Mouse (Mus musculus) midbrain, embryonic 11.5 days (tissue): ENCODE data around the gene Olfr1500. TPM values are rescaled to one million over a fixed set of nuclear protein-coding genes. Genes with fewer than 3 reads are reported as not detected.
A peak's percentile ranks its signal among the peaks of the same experiment; 100 is the strongest.
"Not testable (repeated sequence)": the region's sequence is repeated elsewhere in the genome, so short reads cannot be mapped to it uniquely, and the experiment has no call there.

Experiments
- ATAC-seq: fragments of 200-750 bp; cut with Nextera tagmentation; 2 replicates; pipeline ENCODE4 v1.8.0; 2017; ENCODE audit warnings: moderate TSS enrichment, moderate library complexity; ENCODE audit not compliant: low FRiP score
- DNase-seq: peaks from one replicate; pipeline ENCODE4 v3.0.0; 2015; ENCODE audit warnings: low spot score; ENCODE audit errors: missing footprints
- H3K27ac ChIP-seq: fragments of 300-500 bp; sonication (generic); 2 replicates; pipeline ENCODE4 v1.5.1; 2014; ENCODE audit warnings: low read depth, low read length
- H3K27me3 ChIP-seq: fragments of 300-500 bp; sonication (generic); 2 replicates; pipeline ENCODE4 v1.6.1; 2014; ENCODE audit warnings: mild to moderate bottlenecking, low read length, moderate library complexity, mixed read lengths; ENCODE audit not compliant: control insufficient read depth, insufficient read depth
- H3K36me3 ChIP-seq: fragments of 300-500 bp; sonication (generic); 2 replicates; pipeline ENCODE4 v1.6.1; 2014; ENCODE audit warnings: mild to moderate bottlenecking, low read length, moderate library complexity, mixed read lengths; ENCODE audit not compliant: control insufficient read depth, insufficient read depth
- H3K4me1 ChIP-seq: fragments of 300-500 bp; sonication (generic); 2 replicates; pipeline ENCODE4 v1.6.1; 2014; ENCODE audit warnings: low read length; ENCODE audit not compliant: control insufficient read depth, insufficient read depth
- H3K4me2 ChIP-seq: fragments of 300-500 bp; sonication (generic); 2 replicates; pipeline ENCODE4 v1.6.1; 2014; ENCODE audit warnings: mild to moderate bottlenecking, moderate library complexity
- H3K4me3 ChIP-seq: fragments of 300-500 bp; sonication (generic); 2 replicates; pipeline ENCODE4 v1.5.1; 2014; ENCODE audit warnings: low read depth, low read length
- H3K9ac ChIP-seq: fragments of 300-500 bp; sonication (generic); 2 replicates; pipeline ENCODE4 v1.6.1; 2014; ENCODE audit warnings: low read length
- H3K9me3 ChIP-seq: fragments of 300-500 bp; sonication (generic); 2 replicates; pipeline ENCODE4 v1.6.1; 2016; ENCODE audit warnings: low read length; ENCODE audit not compliant: control insufficient read depth
- WGBS: fragments of 180-500 bp; shearing (Covaris S2); extraction: QIAGEN DNeasy Blood & Tissue Kit; methylation state at CpG from one replicate; pipeline ENCODE4 v1.1.7; 2014; 5-methylcytosine and 5-hydroxymethylcytosine counted together
- polyA plus RNA-seq: library from polyadenylated mRNA; unstranded; fragments of >200 nt; fragmentation: Nextera tagmentation; extraction: Ambion mirVana; gene quantifications from 2 replicates; pipeline ENCODE4 v1.2.1, GENCODE M21; 2014

The Olfr1500 gene
- not detected in 2 replicates for polyA plus RNA-seq

DNA sequence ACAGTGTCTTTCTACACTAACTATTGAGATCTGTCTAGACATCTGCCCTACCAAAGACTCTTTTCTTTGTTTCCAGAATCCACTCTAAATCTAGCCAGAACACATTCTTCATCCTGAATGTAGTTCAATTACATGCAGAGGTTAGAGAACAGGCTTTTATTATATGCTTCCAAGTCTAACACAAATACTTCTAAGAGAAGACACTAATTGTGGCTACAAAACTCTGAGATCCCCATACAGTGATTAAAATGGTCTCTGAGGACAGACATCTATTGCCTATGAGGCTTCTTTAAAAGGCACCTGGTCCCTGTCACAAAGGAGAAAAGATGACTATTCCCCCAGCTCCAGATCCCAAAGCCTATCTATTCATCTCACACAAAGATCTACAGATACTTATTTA is at the start of gene Olfr1500:
TSS of gene Olfr1500 (minus strand) at position 101 of the 400 bp plus-strand sequence.
- Histone ChIP-seq H3K36me3 (no peaks in the 10 kb centered on the region), H3K27me3 (no peaks in the 10 kb centered on the region), H3K9ac (no peak within 1 kb of the TSS), H3K27ac (no peak within 1 kb of the TSS), H3K4me2 (no peak within 1 kb of the TSS), H3K4me1 (no peaks in the 10 kb centered on the region), H3K9me3 (no peaks in the 10 kb centered on the region), H3K4me3 (no peak within 1 kb of the TSS)
- ATAC-seq (no peak), DNase-seq (no peak)

DNA sequence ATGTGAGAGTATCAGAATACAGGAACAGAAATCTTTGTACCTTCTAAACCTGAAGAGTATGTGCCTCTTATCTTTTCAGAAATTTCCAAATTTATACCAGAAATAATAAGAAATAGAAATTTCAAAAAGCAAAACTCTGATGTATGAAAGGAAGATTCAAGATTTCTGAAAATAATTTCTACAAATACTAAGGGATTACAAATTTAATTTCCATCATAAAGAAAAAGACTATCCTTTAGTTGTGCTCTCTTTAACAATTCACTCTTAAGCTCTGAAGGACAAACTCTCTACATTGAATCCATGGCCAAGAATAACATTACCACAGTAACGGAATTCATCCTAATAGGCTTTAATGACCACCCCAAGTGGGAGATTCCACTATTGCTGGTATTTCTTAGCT is 31.2 kb upstream of the Olfr1500 start, which contains the start of gene Olfr1502:
TSS of gene Olfr1502 (plus strand) at position 301 of the 400 bp plus-strand sequence.
- H3K36me3 ChIP-seq, result no peaks in the 10 kb centered on the region
- H3K4me2 ChIP-seq, result no peak within 1 kb of the TSS
- WGBS, result 86% methylated on average over 1 of the region's 1 CpGs
- H3K9me3 ChIP-seq, result no peaks in the 10 kb centered on the region
- no peak within 1 kb of the TSS for H3K9ac ChIP-seq
- ATAC-seq, result no peak
- no peak for DNase-seq
- no peaks in the 10 kb centered on the region for H3K4me1 ChIP-seq
- H3K27ac ChIP-seq, result no peak within 1 kb of the TSS
- no peaks in the 10 kb centered on the region for H3K27me3 ChIP-seq
- H3K4me3 ChIP-seq, result no peak within 1 kb of the TSS

DNA sequence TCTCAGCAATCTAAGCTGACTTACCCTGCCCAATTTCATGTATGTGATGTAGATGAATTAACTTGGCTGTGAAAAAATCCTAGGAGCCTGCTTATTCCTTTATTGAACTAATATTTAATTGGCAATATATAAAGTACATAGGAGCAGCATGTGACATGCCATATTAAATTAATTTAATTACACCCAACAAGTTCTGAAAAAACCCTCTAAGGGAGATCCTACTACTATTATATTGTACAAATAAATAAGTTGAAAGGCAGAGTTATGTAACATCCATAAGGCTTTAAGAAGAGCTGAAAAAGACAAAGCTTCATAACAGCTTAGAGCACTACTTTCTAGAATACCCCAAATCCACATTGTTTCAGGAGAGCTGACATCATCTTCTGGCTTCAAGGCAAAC is 20.3 kb upstream of the Olfr1500 start, which contains the start of gene Olfr1501:
TSS of gene Olfr1501 (minus strand) at position 101 of the 400 bp plus-strand sequence.
- not testable (repeated sequence) for H3K4me1 ChIP-seq, ATAC-seq, H3K4me3 ChIP-seq, H3K9ac ChIP-seq, H3K9me3 ChIP-seq, H3K36me3 ChIP-seq, H3K4me2 ChIP-seq, H3K27me3 ChIP-seq, DNase-seq, H3K27ac ChIP-seq

DNA sequence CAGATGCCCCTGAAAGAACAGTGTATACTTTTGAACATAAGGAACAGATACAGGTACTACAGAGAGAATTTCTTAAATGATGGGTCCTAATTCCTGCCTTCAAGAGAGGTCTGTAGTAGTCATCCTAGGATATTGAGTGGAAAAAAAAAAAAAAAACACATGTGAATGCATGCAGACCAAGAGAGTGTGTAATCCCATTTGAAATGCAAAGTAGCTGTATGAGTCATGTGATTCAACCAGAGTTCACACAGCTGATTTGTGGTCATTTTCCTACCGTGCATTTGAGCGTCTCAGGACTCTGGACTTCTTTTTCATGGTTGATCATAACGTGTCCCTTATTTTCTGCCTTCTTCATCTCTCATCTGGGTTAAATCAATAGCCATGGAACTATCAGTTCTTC is 1.8 kb downstream of the Olfr1500 start:
- peak; percentile 69 for ATAC-seq
- Histone ChIP-seq H3K27me3 (no peaks in the 10 kb centered on the region), H3K9me3 (no peaks in the 10 kb centered on the region), H3K36me3 (no peaks in the 10 kb centered on the region), H3K4me2 (no peak overlapping the region), H3K27ac (no peak overlapping the region), H3K9ac (no peak overlapping the region), H3K4me3 (no peak overlapping the region), H3K4me1 (no peaks in the 10 kb centered on the region)
- no peak for DNase-seq
- WGBS, result 70% methylated on average over 3 of the region's 3 CpGs

DNA sequence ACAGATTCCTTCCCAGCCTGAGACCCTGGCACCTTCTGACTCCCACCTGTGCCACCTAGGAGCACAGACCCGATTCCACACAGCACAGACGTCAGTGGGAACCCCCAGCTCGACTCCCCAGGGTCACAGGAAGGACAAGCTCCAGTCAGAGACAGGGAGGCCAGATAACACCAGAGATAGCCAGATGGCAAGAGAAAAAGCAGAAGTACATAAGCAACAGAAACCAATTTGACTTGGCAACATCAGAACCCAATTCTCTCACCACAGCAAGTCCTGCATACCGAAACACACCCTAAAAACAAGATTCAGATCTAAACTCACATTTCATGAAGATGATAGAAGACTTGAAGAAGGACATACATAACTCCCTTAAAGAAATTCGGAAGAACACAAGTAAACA is 9.4 kb downstream of the Olfr1500 start:
- Histone ChIP-seq H3K4me2 (no peak overlapping the region), H3K9ac (no peak overlapping the region), H3K4me1 (no peaks in the 10 kb centered on the region), H3K27ac (no peak overlapping the region), H3K9me3 (no peaks in the 10 kb centered on the region), H3K36me3 (no peaks in the 10 kb centered on the region), H3K27me3 (no peaks in the 10 kb centered on the region), H3K4me3 (no peak overlapping the region)
- DNase-seq (no peak), ATAC-seq (no peak)
- 77% methylated on average over 5 of the region's 5 CpGs for WGBS

DNA sequence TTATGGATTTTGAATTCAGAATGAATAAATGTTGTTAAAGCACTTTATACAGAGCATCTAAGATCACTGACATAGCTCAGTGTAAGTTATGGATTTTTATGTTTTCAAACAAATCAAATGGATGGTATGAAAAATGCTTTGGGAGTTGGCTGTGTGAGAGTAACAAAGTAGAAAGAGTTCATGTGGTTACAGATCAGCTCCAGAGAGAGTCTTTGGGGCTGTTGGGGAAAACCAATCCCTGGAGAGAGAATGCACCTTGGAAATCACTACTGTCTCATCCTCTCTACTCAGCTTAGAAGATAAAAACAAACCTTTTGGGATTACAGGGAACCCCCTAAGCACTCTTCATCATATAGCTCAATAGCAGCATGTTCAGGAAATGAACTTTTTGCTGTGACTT is 10.9 kb downstream of the Olfr1500 start, which contains the start of gene Olfr1499:
TSS of gene Olfr1499 (minus strand) at position 101 of the 400 bp plus-strand sequence.
- ATAC-seq, result no peak
- Histone ChIP-seq H3K4me2 (no peak within 1 kb of the TSS), H3K9ac (no peak within 1 kb of the TSS)

DNA sequence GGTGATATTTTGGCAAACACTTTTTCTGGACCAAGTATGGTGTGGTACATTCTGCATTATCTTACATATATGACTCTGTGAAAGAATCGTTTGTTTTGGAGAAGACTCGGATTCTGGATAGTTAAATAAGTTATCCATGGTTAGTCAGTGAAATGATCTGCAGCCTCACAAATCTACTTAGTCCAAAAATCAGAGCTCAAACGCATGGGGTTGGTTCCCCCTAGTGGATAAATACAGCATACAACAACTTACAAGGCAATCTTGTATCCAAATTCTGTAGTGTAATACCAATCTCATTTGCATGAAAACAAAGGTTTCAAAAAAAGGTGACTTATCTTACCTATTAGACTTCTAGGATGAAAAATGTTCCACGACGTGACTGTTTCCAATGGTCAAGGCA is 11.5 kb downstream of the Olfr1500 start:
- Histone ChIP-seq H3K4me3 (no peak overlapping the region), H3K9ac (no peak overlapping the region), H3K27me3 (no peaks in the 10 kb centered on the region), H3K36me3 (no peaks in the 10 kb centered on the region), H3K4me1 (no peaks in the 10 kb centered on the region), H3K27ac (no peak overlapping the region), H3K9me3 (no peaks in the 10 kb centered on the region), H3K4me2 (no peak overlapping the region)
- ATAC-seq (no peak), DNase-seq (no peak)
- 36% methylated on average over 5 of the region's 5 CpGs for WGBS

More for the DNA sequence above, 10.9 kb downstream of the Olfr1500 start, which contains the start of gene Olfr1499:
- no peak for DNase-seq
- Histone ChIP-seq H3K36me3 (no peaks in the 10 kb centered on the region), H3K27me3 (no peaks in the 10 kb centered on the region), H3K4me3 (no peak within 1 kb of the TSS), H3K4me1 (no peaks in the 10 kb centered on the region), H3K27ac (no peak within 1 kb of the TSS), H3K9me3 (no peaks in the 10 kb centered on the region)

DNA sequence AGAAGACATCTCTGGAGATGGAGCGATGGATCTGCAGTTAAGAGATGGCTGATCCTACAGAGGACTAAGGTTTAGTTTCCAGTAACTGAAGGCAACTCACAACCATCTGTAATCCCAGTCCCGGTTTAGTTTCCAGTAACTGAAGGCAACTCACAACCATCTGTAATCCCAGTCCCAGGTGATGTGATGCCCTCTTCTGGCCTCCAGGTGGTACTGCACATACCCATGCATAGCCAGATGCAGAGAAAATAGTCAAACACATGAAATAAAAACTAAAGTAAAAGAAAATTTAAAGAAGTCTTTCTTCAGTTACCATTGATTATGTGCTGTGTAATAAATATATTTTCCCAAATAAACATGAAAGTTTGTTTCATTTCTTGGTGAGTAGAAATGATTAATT is 17.5 kb downstream of the Olfr1500 start:
- Histone ChIP-seq H3K27me3 (no peaks in the 10 kb centered on the region), H3K4me2 (no peak overlapping the region), H3K9ac (no peak overlapping the region), H3K4me1 (no peaks in the 10 kb centered on the region), H3K27ac (no peak overlapping the region), H3K9me3 (no peaks in the 10 kb centered on the region; the same call in 1 of the 2 replicates), H3K36me3 (no peaks in the 10 kb centered on the region), H3K4me3 (no peak overlapping the region)
- 58% methylated on average over 2 of the region's 2 CpGs for WGBS
- DNase-seq (no peak), ATAC-seq (no peak)

DNA sequence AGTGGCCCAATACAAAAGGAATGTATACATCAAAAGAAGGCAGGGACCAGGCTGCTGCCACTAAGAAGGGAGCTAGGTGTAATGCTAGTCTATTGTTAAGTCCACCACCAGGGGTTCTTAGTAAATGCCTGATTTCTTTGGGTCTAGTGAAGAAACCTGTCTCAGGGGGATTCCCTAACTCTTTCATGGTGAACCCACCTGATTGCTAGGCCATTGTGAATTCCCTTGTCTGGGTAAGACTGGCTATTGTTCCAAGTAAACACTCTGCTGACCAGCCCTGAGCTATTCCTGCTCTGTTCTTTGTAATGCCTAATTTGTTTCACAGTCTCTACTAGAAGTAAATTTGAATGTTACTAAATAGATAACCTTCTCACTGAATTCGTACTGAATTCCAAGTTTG is 24.8 kb downstream of the Olfr1500 start:
- H3K27me3 ChIP-seq, H3K4me1 ChIP-seq, H3K36me3 ChIP-seq, H3K9ac ChIP-seq, H3K9me3 ChIP-seq, H3K4me2 ChIP-seq, DNase-seq, H3K27ac ChIP-seq, ATAC-seq, H3K4me3 ChIP-seq: not testable (repeated sequence)
- 81% methylated on average over 1 of the region's 1 CpGs for WGBS

DNA sequence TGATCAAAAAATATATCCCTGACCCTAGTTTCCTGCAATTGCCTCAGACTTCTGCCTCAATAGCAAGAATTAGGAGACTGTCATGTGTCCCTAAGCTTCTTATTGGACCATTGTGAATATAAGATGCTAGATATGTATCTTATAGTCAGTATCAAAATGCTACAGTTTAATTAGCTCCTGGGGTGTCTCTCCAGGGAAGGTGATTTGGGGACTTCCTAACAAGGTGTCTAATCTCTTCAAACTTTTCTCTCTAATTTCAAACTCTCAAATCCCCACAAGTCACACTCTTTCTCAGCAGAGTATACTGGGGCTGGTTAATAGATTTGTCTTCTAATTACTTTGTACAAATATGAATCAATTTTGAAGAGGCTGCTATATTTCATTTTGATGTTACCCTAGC is 32.2 kb downstream of the Olfr1500 start, which contains the start of gene Olfr1497:
TSS of gene Olfr1497 (minus strand) at position 101 of the 400 bp plus-strand sequence.
- ATAC-seq, result no peak
- no peak within 1 kb of the TSS for H3K27ac ChIP-seq
- H3K27me3 ChIP-seq, result no peaks in the 10 kb centered on the region
- no peak within 1 kb of the TSS for H3K4me3 ChIP-seq
- no peak within 1 kb of the TSS for H3K9ac ChIP-seq
- H3K4me1 ChIP-seq, result no peaks in the 10 kb centered on the region
- no peaks in the 10 kb centered on the region for H3K36me3 ChIP-seq
- H3K4me2 ChIP-seq, result no peak within 1 kb of the TSS
- no peaks in the 10 kb centered on the region for H3K9me3 ChIP-seq
- DNase-seq, result no peak
